Mouse (Mus musculus) megakaryocyte-erythroid progenitor cell, adult 5-6 weeks (primary cell): ENCODE measurements around the gene Chchd2. TPM values are rescaled to one million over a fixed set of nuclear protein-coding genes. Genes with fewer than 3 reads are reported as not detected.

Source experiments
- ATAC-seq: replicated peaks from 2 replicates; pipeline ENCODE4 v1.8.0; 2016; ENCODE audit warnings: mild to moderate bottlenecking, inconsistent platforms; ENCODE audit not compliant: severe bottlenecking, poor library complexity, low FRiP score, low TSS enrichment
- total RNA-seq, 2 experiments: library from RNA; stranded (forward) in 1 of 2; stranded (reverse) in 1 of 2; fragments of 200-1000, 215-1000 nt in 1 of 2; fragments of >200 nt in 1 of 2; fragmentation: Nextera tagmentation in 1 of 2; gene quantifications; 2 replicates each; pipeline ENCODE4 v1.2.3; 2014 to 2017

The Chchd2 gene
- total RNA-seq, 2 experiments from 2014 or later = 245 to 465 TPM

- ATAC-seq = peak; percentile 40
Observed at GRCm38 (mm10) chr5:129886271-129886670, 999 bp downstream of the Chchd2 start.

GRCm38 (mm10) chr5:129879888-129880287 is 7.4 kb downstream of the Chchd2 start:
- no peak for ATAC-seq

DNA sequence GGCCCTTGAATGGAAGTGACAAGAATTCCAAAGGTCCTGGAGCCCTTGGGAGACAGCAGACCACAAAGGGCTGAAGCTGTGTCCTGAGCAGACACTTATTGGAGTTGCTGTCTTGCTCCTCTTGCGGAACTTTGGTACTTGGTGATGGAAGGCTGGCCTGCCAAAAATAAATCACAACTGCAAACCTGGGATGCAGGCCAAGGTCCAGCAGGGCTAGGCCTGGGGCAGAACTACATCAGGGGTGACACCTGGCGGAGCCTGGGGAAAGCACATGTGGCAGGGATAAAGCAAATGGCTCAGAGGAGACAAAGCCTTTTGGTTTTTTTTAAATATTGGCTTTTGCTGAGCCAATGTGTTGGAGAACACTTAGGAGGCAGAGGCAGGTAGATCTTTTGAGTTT is 8.3 kb downstream of the Chchd2 start:
- no peak for ATAC-seq

DNA sequence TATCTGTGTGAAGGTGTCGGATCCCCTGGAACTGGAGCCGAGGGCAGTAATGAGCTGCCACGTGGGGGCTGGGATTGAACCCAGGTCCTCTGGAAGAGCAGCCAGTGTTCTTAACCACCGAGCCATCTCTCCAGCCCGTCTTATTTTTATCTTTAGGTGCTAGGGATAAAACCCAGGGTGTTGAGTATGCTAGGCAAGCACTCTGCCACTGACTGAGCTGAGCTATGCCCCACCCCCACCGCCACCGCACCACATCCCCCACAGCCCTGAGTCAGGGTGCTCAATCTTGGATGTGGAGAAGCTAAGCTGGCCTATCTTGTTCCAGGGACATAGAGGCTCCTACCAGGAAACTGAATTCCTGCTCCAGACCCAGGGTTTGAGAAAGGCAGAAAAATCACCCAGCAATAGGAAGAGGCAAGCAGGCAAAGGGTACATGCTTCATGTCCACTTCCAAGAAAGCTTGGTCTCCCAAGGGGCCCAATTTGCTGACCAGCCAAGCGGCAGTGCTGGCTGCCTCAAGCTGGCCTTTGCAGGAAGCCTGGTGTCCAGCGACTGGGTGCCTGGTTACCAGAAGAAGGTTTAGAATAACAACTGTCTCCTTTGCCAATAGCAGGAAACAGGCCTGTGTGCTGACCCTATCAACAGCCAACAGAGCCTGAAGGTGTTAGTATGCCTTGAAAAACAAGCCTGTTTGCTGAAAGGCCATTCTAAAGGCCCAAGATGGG is 9.4 kb downstream of the Chchd2 start:
- no peak for ATAC-seq

DNA sequence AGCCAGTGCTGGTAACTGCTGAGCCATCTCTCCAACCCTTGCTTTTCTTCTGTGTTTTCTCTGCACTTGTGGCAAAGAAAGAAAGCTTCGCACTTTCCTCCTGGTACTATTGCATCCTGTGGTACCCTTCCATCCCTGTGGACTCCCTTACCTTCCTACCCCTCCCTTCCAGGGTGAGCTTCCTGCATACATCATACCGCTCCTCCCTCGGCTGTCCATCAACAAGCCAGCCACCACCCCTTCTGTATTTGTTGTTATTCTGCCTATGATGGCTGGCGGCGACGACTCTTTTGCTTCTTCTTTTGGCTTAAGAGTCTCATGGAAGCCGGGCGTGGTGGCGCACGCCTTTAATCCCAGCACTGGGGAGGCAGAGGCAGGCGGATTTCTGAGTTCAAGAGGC is 12.2 kb downstream of the Chchd2 start:
- ATAC-seq = no peak

GRCm38 (mm10) chr5:129873942-129874341 is 13.3 kb downstream of the Chchd2 start:
- no peak for ATAC-seq

- ATAC-seq = no peak
Observed at GRCm38 (mm10) chr5:129871238-129871637, 16.0 kb downstream of the Chchd2 start.

- ATAC-seq = no peak
Observed at GRCm38 (mm10) chr5:129869238-129869995, 17.9 kb downstream of the Chchd2 start.

DNA sequence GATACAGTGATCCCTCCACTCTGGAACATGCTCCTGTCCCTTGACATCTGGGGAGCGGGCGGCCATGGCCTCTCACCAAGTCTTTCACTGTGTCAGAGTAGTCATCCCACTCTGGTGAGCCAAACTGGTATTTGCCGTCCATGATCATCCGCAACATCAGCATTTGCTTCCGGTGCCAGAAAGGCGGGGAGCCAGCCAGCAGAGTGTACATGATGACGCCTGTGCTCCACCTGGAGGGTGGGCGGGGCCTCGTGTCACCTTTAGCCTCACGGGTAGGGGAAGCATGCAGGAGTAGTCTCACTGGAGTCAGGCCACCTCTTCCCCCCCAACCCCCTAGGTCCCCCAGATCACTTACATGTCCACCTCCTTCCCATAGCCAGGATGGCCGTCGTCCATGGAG is 21.4 kb downstream of the Chchd2 start:
- ATAC-seq = 0 out of 2 replicates have a peak, but pooled peaks have one; percentile 9

DNA sequence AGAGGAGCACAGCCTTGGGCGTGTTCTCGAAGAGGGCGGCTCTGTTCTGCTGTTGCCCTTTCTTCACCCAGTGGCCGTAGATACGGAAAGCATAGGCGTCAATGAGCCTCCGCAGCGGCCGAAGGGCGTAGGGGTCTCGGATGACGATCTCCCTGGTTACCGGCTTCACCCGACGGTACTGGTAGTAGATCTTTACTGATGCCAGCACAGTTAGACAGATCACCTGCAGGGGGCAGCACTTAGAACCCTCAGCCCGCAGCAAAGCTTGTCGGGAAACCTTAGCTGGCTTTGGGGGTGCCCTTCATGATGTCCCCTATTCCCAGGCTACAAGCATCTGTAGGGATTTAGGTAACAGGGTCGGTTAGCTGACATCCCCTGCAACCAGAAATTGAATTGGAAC is 22.8 kb downstream of the Chchd2 start:
- ATAC-seq = peak; percentile 67

DNA sequence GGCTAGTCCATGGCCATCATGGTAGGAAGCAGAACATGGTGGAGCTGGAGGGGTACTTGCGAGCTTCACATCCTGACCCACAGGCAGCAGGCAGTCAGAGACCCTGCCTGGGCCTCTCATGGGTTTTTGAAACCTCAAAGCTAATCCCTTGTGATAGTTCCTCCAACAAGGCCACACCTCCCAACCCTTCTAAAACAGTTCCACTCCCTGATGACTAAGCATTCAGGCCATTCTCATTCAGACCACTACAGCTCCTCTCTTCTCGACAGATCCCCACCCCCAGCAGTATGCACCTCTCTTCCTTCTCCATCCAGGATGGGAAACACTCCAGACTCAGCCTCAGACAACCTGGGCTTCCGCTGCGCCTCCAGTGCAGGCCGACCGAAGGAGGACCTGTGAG is 24.9 kb downstream of the Chchd2 start:
- ATAC-seq = no peak

DNA sequence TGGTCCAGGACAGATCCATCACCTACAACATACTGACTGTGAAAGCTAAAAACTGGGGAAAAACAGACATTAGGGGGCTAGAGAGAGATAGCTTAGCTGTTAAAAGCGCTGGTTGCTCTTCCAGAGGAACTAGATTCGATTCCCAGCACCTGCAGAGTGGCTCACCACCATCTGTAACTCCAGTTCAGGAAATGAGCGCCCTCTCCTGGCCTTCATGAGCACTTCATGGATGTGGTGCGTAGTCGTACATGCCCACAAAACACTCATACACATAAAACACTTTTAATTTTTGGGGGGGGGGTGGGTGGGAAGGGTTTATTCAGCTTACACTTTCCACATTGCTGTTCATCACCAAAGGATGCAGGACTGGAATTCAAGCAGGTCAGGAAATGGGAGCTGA is 30.9 kb downstream of the Chchd2 start:
- no peak for ATAC-seq

GRCm38 (mm10) chr5:129855163-129855562 is 32.1 kb downstream of the Chchd2 start:
- no peak for ATAC-seq

GRCm38 (mm10) chr5:129847558-129847820 is 39.8 kb downstream of the Chchd2 start:
- no peak; the same call in 1 of the 2 replicates for ATAC-seq

DNA sequence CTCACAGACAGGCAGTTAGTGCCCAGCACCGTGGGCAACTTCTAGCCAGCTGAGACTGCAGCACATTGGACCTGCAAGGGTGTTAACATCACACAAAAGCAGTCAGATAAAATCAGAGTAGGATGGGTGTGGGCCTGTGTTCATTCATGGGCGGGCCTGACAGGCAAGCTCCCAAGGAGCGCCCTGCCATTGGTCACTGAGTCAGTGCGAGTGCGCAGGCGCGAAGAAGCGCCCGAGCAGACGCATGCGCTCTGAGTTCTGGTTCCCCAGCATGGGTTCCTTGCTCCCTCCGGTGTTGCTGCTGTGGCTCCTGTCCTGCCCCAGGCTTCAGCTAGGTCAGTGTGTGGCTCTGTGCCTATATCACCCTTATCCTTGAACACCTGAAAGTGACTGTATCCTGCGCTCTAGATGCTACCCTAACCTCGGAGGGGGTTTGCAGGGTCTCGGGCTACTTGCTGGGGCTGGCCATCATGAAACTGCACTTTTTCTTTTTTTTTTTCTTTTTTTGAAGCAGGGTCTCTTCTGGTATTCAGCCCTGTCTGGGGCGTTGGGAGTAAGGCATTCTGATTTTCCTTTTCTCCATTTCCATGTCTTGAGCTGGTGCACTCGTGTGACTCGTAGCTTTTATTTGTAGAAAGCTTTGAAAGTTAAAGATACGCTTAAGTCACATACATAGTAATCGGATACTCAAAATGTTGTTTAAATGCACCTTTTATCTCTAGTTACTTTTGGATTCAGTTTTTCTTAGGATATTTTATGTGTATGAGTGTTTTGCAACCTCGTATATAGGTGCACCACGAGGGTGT is 40.3 kb downstream of the Chchd2 start, which contains the start of gene Sumf2:
Gene Sumf2, plus strand, starts transcription at position 235 of the 806 bp plus-strand sequence.
- peak; percentile 96 for ATAC-seq

GRCm38 (mm10) chr5:129844848-129845247 is 42.4 kb downstream of the Chchd2 start:
- no peak for ATAC-seq
